Mouse (Mus musculus) hindbrain, embryonic 10.5 days (tissue): ENCODE data around the gene Thada. TPM values are rescaled to one million over a fixed set of nuclear protein-coding genes. Genes with fewer than 3 reads are reported as not detected.

Experiments
- DNase-seq: peaks from one replicate; pipeline ENCODE4 v3.0.0-alpha.2; 2017; ENCODE audit warnings: low spot score
- H3K27ac ChIP-seq: fragments of 300-500 bp; sonication (generic); 2 replicates; pipeline ENCODE4 v1.5.1; 2016; ENCODE audit warnings: mild to moderate bottlenecking, moderate library complexity
- H3K27me3 ChIP-seq: fragments of 300-500 bp; sonication (generic); 2 replicates; pipeline ENCODE4 v1.6.1; 2016; ENCODE audit warnings: mild to moderate bottlenecking; ENCODE audit not compliant: poor library complexity, insufficient read depth, severe bottlenecking
- H3K36me3 ChIP-seq: fragments of 300-500 bp; sonication (generic); 2 replicates; pipeline ENCODE4 v1.6.1; 2016; ENCODE audit warnings: mild to moderate bottlenecking, moderate library complexity
- H3K4me1 ChIP-seq: fragments of 300-500 bp; sonication (generic); replicated peaks from 2 replicates; pipeline ENCODE4 v1.6.1; 2016; ENCODE audit warnings: mild to moderate bottlenecking
- H3K4me3 ChIP-seq: fragments of 300-500 bp; sonication (generic); 2 replicates; pipeline ENCODE4 v1.5.1; 2016; ENCODE audit warnings: mild to moderate bottlenecking, moderate library complexity
- H3K9me3 ChIP-seq: fragments of 300-500 bp; sonication (generic); 2 replicates; pipeline ENCODE4 v1.6.1; 2016; ENCODE audit warnings: mild to moderate bottlenecking, moderate library complexity
- WGBS: fragments of 180-500 bp; shearing (Covaris S2); methylation state at CpG from one replicate; pipeline ENCODE4 v1.1.7; 2016; 5-methylcytosine and 5-hydroxymethylcytosine counted together
- polyA plus RNA-seq: library from polyadenylated mRNA; unstranded; fragments of >200 nt; fragmentation: Nextera tagmentation; extraction: Ambion mirVana; gene quantifications from 2 replicates; pipeline ENCODE4 v1.2.1, GENCODE M21; 2016

The Thada gene
- polyA plus RNA-seq, 1 experiment from 2014 or later, result 10.6 TPM

GRCm38 (mm10) chr17:84497026-84497425 is 31.0 kb upstream of the Thada start:
- 84% methylated on average over 5 of the region's 5 CpGs for WGBS

GRCm38 (mm10) chr17:84492255-84492880 is 26.4 kb upstream of the Thada start:
- Histone ChIP-seq H3K4me3 (no peak overlapping the region), H3K4me1 (peaks cover 6% of the 10 kb centered on the region; the same call in 1 of the 2 replicates), H3K27me3 (no peaks in the 10 kb centered on the region), H3K27ac (no peak overlapping the region), H3K9me3 (no peaks in the 10 kb centered on the region), H3K36me3 (no peaks in the 10 kb centered on the region)
- DNase-seq, result no peak
- 28% methylated on average over 5 of the region's 5 CpGs for WGBS

More at GRCm38 (mm10) chr17:84497026-84497425, 31.0 kb upstream of the Thada start:
- Histone ChIP-seq H3K4me3 (no peak overlapping the region), H3K4me1 (peaks cover 16% of the 10 kb centered on the region), H3K36me3 (no peaks in the 10 kb centered on the region), H3K27me3 (no peaks in the 10 kb centered on the region), H3K9me3 (no peaks in the 10 kb centered on the region), H3K27ac (no peak overlapping the region)
- no peak for DNase-seq

- no peak for DNase-seq
- H3K9me3 ChIP-seq, result no peaks in the 10 kb centered on the region
- no peak overlapping the region for H3K27ac ChIP-seq
- H3K4me1 ChIP-seq, result peaks cover 3% of the 10 kb centered on the region; the same call in 1 of the 2 replicates
- no peak overlapping the region for H3K4me3 ChIP-seq
- no peaks in the 10 kb centered on the region for H3K36me3 ChIP-seq
- no peaks in the 10 kb centered on the region for H3K27me3 ChIP-seq
- 86% methylated on average over 2 of the region's 2 CpGs for WGBS
These were observed 21.4 kb upstream of the Thada start for GRCm38 (mm10) chr17:84487415-84487814.

- no peak for DNase-seq
- peaks cover 18% of the 10 kb centered on the region for H3K4me1 ChIP-seq
- WGBS, result 87% methylated on average over 6 of the region's 6 CpGs
- no peaks in the 10 kb centered on the region for H3K9me3 ChIP-seq
- H3K36me3 ChIP-seq, result no peaks in the 10 kb centered on the region
- no peak overlapping the region for H3K4me3 ChIP-seq
- no peaks in the 10 kb centered on the region for H3K27me3 ChIP-seq
- H3K27ac ChIP-seq, result no peak overlapping the region
These were observed 17.8 kb upstream of the Thada start for GRCm38 (mm10) chr17:84483673-84484320.

- no peak overlapping the region for H3K4me3 ChIP-seq
- no peaks in the 10 kb centered on the region for H3K27me3 ChIP-seq
- 91% methylated on average over 3 of the region's 3 CpGs for WGBS
- peaks cover 18% of the 10 kb centered on the region for H3K4me1 ChIP-seq
- H3K27ac ChIP-seq, result no peak overlapping the region
- H3K9me3 ChIP-seq, result no peaks in the 10 kb centered on the region
- H3K36me3 ChIP-seq, result no peaks in the 10 kb centered on the region
- no peak for DNase-seq
These were observed 16.8 kb upstream of the Thada start for GRCm38 (mm10) chr17:84482831-84483230.

- DNase-seq, result peak; percentile 43
- no peaks in the 10 kb centered on the region for H3K36me3 ChIP-seq
- no peaks in the 10 kb centered on the region for H3K9me3 ChIP-seq
- no peaks in the 10 kb centered on the region for H3K27me3 ChIP-seq
- H3K4me1 ChIP-seq, result peaks cover 18% of the 10 kb centered on the region
- 47% methylated on average over 15 of the region's 15 CpGs for WGBS
- H3K27ac ChIP-seq, result peak overlapping the region; percentile 35; the same call in 1 of the 2 replicates
- no peak overlapping the region for H3K4me3 ChIP-seq
These were observed 14.7 kb upstream of the Thada start for GRCm38 (mm10) chr17:84480464-84481355.

GRCm38 (mm10) chr17:84478276-84478675 is 12.3 kb upstream of the Thada start:
- Histone ChIP-seq H3K27me3 (no peaks in the 10 kb centered on the region), H3K9me3 (no peaks in the 10 kb centered on the region), H3K27ac (no peak overlapping the region), H3K4me1 (peaks cover 18% of the 10 kb centered on the region), H3K4me3 (no peak overlapping the region), H3K36me3 (no peaks in the 10 kb centered on the region)
- 81% methylated on average over 4 of the region's 4 CpGs for WGBS
- no peak for DNase-seq

GRCm38 (mm10) chr17:84477176-84477575 is 11.2 kb upstream of the Thada start:
- no peaks in the 10 kb centered on the region for H3K36me3 ChIP-seq
- WGBS, result 90% methylated on average over 5 of the region's 5 CpGs
- peaks cover 18% of the 10 kb centered on the region for H3K4me1 ChIP-seq
- H3K27ac ChIP-seq, result no peak overlapping the region
- no peaks in the 10 kb centered on the region for H3K27me3 ChIP-seq
- no peak for DNase-seq
- H3K9me3 ChIP-seq, result no peaks in the 10 kb centered on the region
- no peak overlapping the region for H3K4me3 ChIP-seq

- no peak overlapping the region for H3K4me3 ChIP-seq
- no peak for DNase-seq
- H3K4me1 ChIP-seq, result no peaks in the 10 kb centered on the region
- H3K36me3 ChIP-seq, result no peaks in the 10 kb centered on the region
- 67% methylated on average over 4 of the region's 4 CpGs for WGBS
- no peaks in the 10 kb centered on the region for H3K27me3 ChIP-seq
- H3K27ac ChIP-seq, result no peak overlapping the region
- H3K9me3 ChIP-seq, result no peaks in the 10 kb centered on the region
These were observed 8.3 kb upstream of the Thada start for GRCm38 (mm10) chr17:84474312-84474711.

- peaks cover 97% of the 10 kb centered on the region for H3K36me3 ChIP-seq
- 86% methylated on average over 4 of the region's 4 CpGs for WGBS
These were observed 31.0 kb downstream of the Thada start for GRCm38 (mm10) chr17:84435012-84435411.

GRCm38 (mm10) chr17:84434233-84434632 is 31.8 kb downstream of the Thada start:
- Histone ChIP-seq H3K9me3 (no peaks in the 10 kb centered on the region), H3K27me3 (no peaks in the 10 kb centered on the region), H3K4me3 (no peak overlapping the region), H3K27ac (no peak overlapping the region), H3K4me1 (no peaks in the 10 kb centered on the region), H3K36me3 (peaks cover 97% of the 10 kb centered on the region)
- no peak for DNase-seq

More at GRCm38 (mm10) chr17:84435012-84435411, 31.0 kb downstream of the Thada start:
- no peak for DNase-seq
- Histone ChIP-seq H3K27me3 (no peaks in the 10 kb centered on the region), H3K27ac (no peak overlapping the region), H3K9me3 (no peaks in the 10 kb centered on the region), H3K4me3 (no peak overlapping the region), H3K4me1 (no peaks in the 10 kb centered on the region)

GRCm38 (mm10) chr17:84431991-84432390 is 34.0 kb downstream of the Thada start:
- H3K4me1 ChIP-seq, result no peaks in the 10 kb centered on the region
- H3K4me3 ChIP-seq, result no peak overlapping the region
- no peak for DNase-seq
- WGBS, result 84% methylated on average over 5 of the region's 5 CpGs
- no peaks in the 10 kb centered on the region for H3K9me3 ChIP-seq
- H3K36me3 ChIP-seq, result peaks cover 96% of the 10 kb centered on the region
- no peaks in the 10 kb centered on the region for H3K27me3 ChIP-seq
- no peak overlapping the region for H3K27ac ChIP-seq

GRCm38 (mm10) chr17:84424258-84424657 is 41.7 kb downstream of the Thada start:
- 97% methylated on average over 1 of the region's 1 CpGs for WGBS
- Histone ChIP-seq H3K36me3 (peaks cover 84% of the 10 kb centered on the region), H3K27ac (no peak overlapping the region), H3K27me3 (no peaks in the 10 kb centered on the region), H3K9me3 (no peaks in the 10 kb centered on the region), H3K4me3 (no peak overlapping the region), H3K4me1 (0 out of 2 replicates have a peak, but pooled peaks cover 5% of the 10 kb centered on the region)
- no peak for DNase-seq
